ENCODE assay signal across 12 mouse cellular contexts in the genomic region with DNA sequence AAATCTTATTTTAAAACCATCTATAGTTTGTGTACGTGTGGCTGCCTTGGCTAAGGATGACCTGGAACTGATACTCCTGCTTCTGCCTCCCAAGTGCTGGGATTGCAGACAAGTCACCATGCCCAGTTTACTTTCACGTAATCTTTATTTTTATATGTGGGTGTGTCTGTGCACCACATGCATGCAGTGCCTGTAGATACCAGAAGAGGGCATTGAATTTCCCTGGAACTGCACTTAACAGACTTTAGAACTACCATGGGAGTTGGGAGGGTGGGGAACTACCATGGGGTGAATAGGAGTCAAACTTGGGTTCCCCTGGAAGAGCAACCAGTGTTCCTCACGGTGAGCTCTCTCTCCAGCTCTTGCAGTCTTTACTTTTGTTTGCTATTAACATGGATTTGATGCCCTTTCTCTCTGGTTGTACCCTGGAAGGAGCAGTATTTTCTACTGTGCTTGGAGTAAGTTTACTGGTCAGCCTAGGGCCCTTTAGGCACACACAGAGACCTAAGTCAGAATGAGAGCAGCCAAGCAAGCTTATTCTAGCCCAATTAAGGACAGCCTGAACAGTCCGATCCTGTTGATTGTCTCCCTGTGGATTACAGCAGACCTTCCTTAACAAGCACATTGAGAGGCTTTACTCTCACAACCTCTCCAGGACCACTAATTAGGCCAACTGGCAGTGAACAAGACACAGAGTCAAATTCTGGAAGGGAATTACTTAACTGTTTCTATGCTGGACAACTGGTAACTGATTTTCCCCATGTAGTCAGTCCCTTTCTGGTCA.
DNase-seq lines count a peak whose midpoint lies in the region; TF ChIP-seq lines count a peak whose summit lies in the region.
"Had no signal": no experiment of that assay in that cellular context is flagged by ENCODE, and none has a peak within 500 bp of the region (broad histone marks: within the 10 kb centered on the region; RNA-seq: fewer than 3 reads in every experiment).

No protein-coding gene starts in this region.

- 99% methylated on average over 4 of the region's 4 CpGs for WGBS in macrophage (ENCODE audit: missing documents)

- H3K79me2 ChIP-seq in macrophage (ENCODE audit: inconsistent target): no peaks in the 10 kb centered on the region; the same call in 1 of the 2 replicates

- 0 out of 2 replicates have a peak, but pooled peaks cover under 1% of the 10 kb centered on the region for H3K36me3 ChIP-seq in macrophage (ENCODE audit: inconsistent target)

- peak; percentile 7 for DNase-seq in embryo, embryonic 11 days
- DNase-seq in embryo, embryonic 9.5 days (ENCODE audit: extremely low spot score): no peak
- peak; percentile 35 for DNase-seq in layer of hippocampus, adult 9-11 months
- no peak for DNase-seq in layer of hippocampus, postnatal 25 days (ENCODE audit: extremely low spot score in 1 of 2, low spot score in 1 of 2)
- DNase-seq in MN1 (ENCODE audit: low spot score): peak; percentile 60
- no peak for DNase-seq in gastrocnemius, adult 2 months
- no peak for DNase-seq in thymus, postnatal 10 days (ENCODE audit: low spot score in 2 of 2)
- DNase-seq: liver, embryonic 13.5 days; spleen, adult 18-20 months; thymus, adult 2 months had no signal

- intact Hi-C loops in gastrocnemius, adult 2 months (cut with DNase I): loop anchor here (10.0 kb wide), 1 partner anchor 242 kb away; no protein-coding TSS in a partner anchor

- peak overlapping the region; percentile 92 for H3K27ac ChIP-seq in macrophage
- no peak overlapping the region for H3K27ac ChIP-seq in gastrocnemius, adult 2 months
- H3K27ac ChIP-seq: kidney, embryonic 15.5 days; liver, embryonic 13.5 days had no signal

- no peak for TF ChIP-seq CTCF in gastrocnemius, adult 2 months (IDR thresholded peaks at IDR 0.05)

- no peak overlapping the region for H3K4me3 ChIP-seq in macrophage (ENCODE audit: inconsistent target)
- no peak overlapping the region for H3K4me3 ChIP-seq in gastrocnemius, adult 2 months
- H3K4me3 ChIP-seq: kidney, embryonic 15.5 days; liver, embryonic 13.5 days had no signal

Comparison
In these comparisons a context has a peak if more than half of its experiments do, and no peak if none do; other contexts are left out.
1. DNase-seq: peak in embryo, embryonic 11 days (single experiment), layer of hippocampus, adult 9-11 months (single experiment) and MN1 (single experiment); none in embryo, embryonic 9.5 days (single experiment), layer of hippocampus, postnatal 25 days (0 of 2), gastrocnemius, adult 2 months (single experiment) and thymus, postnatal 10 days (0 of 2).